In the genomic region with DNA sequence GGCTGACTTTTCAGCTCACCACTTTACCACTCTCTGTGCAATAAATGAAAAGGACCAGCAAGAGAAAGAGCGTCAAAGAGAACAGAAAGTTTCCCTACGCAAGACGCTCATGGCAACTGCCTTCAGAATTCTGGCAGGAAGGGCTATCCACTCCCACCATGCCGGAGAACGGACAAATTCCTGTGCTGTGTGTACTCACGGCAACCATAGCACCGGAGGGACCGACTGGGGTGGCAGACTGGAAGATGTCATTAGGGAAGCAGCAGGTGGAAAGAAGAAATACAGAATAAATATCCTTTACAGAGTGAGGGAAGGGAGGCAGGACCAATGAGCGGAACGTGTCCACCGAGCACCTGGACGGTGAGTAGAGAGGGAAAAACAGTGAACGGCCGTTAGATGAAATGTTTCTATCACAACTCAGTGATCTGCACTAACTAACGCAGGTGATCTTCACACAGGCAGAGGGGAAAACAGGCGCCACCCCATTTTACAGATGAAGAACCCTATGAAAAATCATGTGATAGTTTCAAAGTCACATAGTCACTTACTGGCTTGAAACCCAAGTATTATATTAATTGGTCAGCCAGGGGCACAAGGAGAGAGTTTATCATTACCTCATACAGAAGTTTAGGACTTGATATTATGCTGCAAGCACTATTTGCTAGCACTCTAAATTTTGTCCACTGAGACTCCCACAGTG, we compare ENCODE assay signal across 12 mouse cellular contexts.
A peak's percentile ranks its signal among the peaks of the same experiment; 100 is the strongest.
DNase-seq lines count a peak whose midpoint lies in the region; ATAC-seq and TF ChIP-seq lines count a peak whose summit lies in the region.
"Had no signal": no experiment of that assay in that cellular context is flagged by ENCODE, and none has a peak within 500 bp of the region (broad histone marks: within the 10 kb centered on the region; RNA-seq: fewer than 3 reads in every experiment).

No protein-coding gene starts in this region.

- ATAC-seq in kidney, postnatal 0 days (replicated peaks; ENCODE audit: low FRiP score, low read depth) = no peak
- no peak for ATAC-seq in stomach, embryonic 14.5 days (ENCODE audit: insufficient number of reproducible peaks, insufficient read depth, low FRiP score, low read depth)
- ATAC-seq: inflammation-experienced regulatory T-cells, adult 6 months had no signal

- DNase-seq in gastrocnemius, adult 2 months = peak; percentile 23
- DNase-seq in gastrocnemius, postnatal 10 days = no peak
- DNase-seq in layer of hippocampus, adult 2 months (ENCODE audit: low spot score in 2 of 2) = no peak
- no peak for DNase-seq in layer of hippocampus, postnatal 10 days (ENCODE audit: low spot score in 2 of 2)
- DNase-seq in kidney, postnatal 0 days (ENCODE audit: low spot score) = no peak
- no peak for DNase-seq in thymus, postnatal 14 days
- DNase-seq in thymus, postnatal 36 days = no peak
- DNase-seq: cerebellum, adult 9-10 months; gastrocnemius, postnatal 25 days; lung, postnatal 36 days had no signal

- no peak overlapping the region for H3K9ac ChIP-seq in kidney, postnatal 0 days (ENCODE audit: low read depth, low read length)
- H3K9ac ChIP-seq in stomach, embryonic 14.5 days (replicated peaks; ENCODE audit: low read depth, low read length) = no peak overlapping the region

- TF ChIP-seq CTCF in gastrocnemius, adult 2 months (IDR thresholded peaks at IDR 0.05) = no peak
- no peak for TF ChIP-seq CTCF in layer of hippocampus, adult 2 months (conservative IDR thresholded peaks at IDR 0.05)
- no peak for TF ChIP-seq CTCF in kidney, postnatal 0 days (IDR thresholded peaks at IDR 0.05; ENCODE audit: low read depth)

- H3K4me3 ChIP-seq in gastrocnemius, adult 2 months = peak overlapping the region; percentile 14
- no peak overlapping the region for H3K4me3 ChIP-seq in layer of hippocampus, adult 2 months
- H3K4me3 ChIP-seq in kidney, postnatal 0 days (replicated peaks; ENCODE audit: low read depth, low read length) = no peak overlapping the region
- H3K4me3 ChIP-seq in stomach, embryonic 14.5 days (ENCODE audit: low read depth, low read length) = no peak overlapping the region

- H3K4me2 ChIP-seq in kidney, postnatal 0 days (ENCODE audit: low read length) = 0 out of 2 replicates have a peak overlapping the region, but pooled peaks have one; percentile 0
- H3K4me2 ChIP-seq in stomach, embryonic 14.5 days (replicated peaks; ENCODE audit: low read depth, low read length) = no peak overlapping the region

- intact Hi-C loops in gastrocnemius, adult 2 months (cut with DNase I) = loop anchor here (5.0 kb wide), 1 partner anchor 36 kb away; no protein-coding TSS in a partner anchor

- H3K9me3 ChIP-seq in kidney, postnatal 0 days (replicated peaks; ENCODE audit: low read length) = no peaks in the 10 kb centered on the region
- no peaks in the 10 kb centered on the region for H3K9me3 ChIP-seq in stomach, embryonic 14.5 days (ENCODE audit: control insufficient read depth, low read depth, low read length)

- peaks cover 5% of the 10 kb centered on the region; the same call in 1 of the 2 replicates for H3K36me3 ChIP-seq in kidney, postnatal 0 days (ENCODE audit: insufficient read depth, low read length)
- peaks cover 11% of the 10 kb centered on the region; the same call in 1 of the 2 replicates for H3K36me3 ChIP-seq in stomach, embryonic 14.5 days (ENCODE audit: control insufficient read depth, insufficient read depth, low read length)

- 57% methylated on average over 16 of the region's 16 CpGs for WGBS in kidney, postnatal 0 days
- WGBS in stomach, embryonic 14.5 days = 87% methylated on average over 16 of the region's 16 CpGs

- no peaks in the 10 kb centered on the region for H3K27me3 ChIP-seq in kidney, postnatal 0 days (ENCODE audit: insufficient read depth, low read length)
- H3K27me3 ChIP-seq in stomach, embryonic 14.5 days (ENCODE audit: control insufficient read depth, insufficient read depth, low read length) = no peaks in the 10 kb centered on the region

- H3K4me1 ChIP-seq in kidney, postnatal 0 days (replicated peaks; ENCODE audit: insufficient read depth, low read length) = peaks cover 36% of the 10 kb centered on the region
- peaks cover 2% of the 10 kb centered on the region; the same call in 1 of the 2 replicates for H3K4me1 ChIP-seq in stomach, embryonic 14.5 days (ENCODE audit: control insufficient read depth, insufficient read depth, low read length)

- H3K27ac ChIP-seq in gastrocnemius, adult 2 months = peak overlapping the region; percentile 58
- H3K27ac ChIP-seq in layer of hippocampus, adult 2 months = peak overlapping the region; percentile 44; the same call in 1 of the 2 replicates
- H3K27ac ChIP-seq in kidney, postnatal 0 days = peak overlapping the region; percentile 76
- H3K27ac ChIP-seq in stomach, embryonic 14.5 days (ENCODE audit: low read length) = peak overlapping the region; percentile 61; the same call in 1 of the 2 replicates
